Mouse (Mus musculus) midbrain, embryonic 14.5 days (tissue): ENCODE results near the gene Tulp3. TPM values are rescaled to one million over a fixed set of nuclear protein-coding genes. Genes with fewer than 3 reads are reported as not detected.

ENCODE experiments used
- ATAC-seq: fragments of 200-750 bp; cut with Nextera tagmentation; 2 replicates; pipeline ENCODE4 v1.8.0; 2017; ENCODE audit warnings: moderate number of reproducible peaks, moderate library complexity; ENCODE audit not compliant: low FRiP score, low TSS enrichment
- DNase-seq: peaks from one replicate; pipeline ENCODE4 v3.0.0-alpha.2; 2015
- H3K27ac ChIP-seq: fragments of 300-500 bp; sonication (generic); replicated peaks from 2 replicates; pipeline ENCODE4 v1.5.1; 2014; ENCODE audit warnings: mild to moderate bottlenecking, low read depth, low read length, moderate library complexity
- H3K27me3 ChIP-seq: fragments of 300-500 bp; sonication (generic); 2 replicates; pipeline ENCODE4 v1.6.1; 2014; ENCODE audit warnings: low read length, control low read depth, mixed read lengths; ENCODE audit not compliant: control insufficient read depth, insufficient read depth
- H3K36me3 ChIP-seq: fragments of 300-500 bp; sonication (generic); 2 replicates; pipeline ENCODE4 v1.6.1; 2014; ENCODE audit warnings: low read length, control low read depth; ENCODE audit not compliant: control insufficient read depth, insufficient read depth
- H3K4me1 ChIP-seq: fragments of 300-500 bp; sonication (generic); 2 replicates; pipeline ENCODE4 v1.6.1; 2014; ENCODE audit warnings: mild to moderate bottlenecking, antibody characterized with exemption, low read length, control low read depth; ENCODE audit not compliant: control insufficient read depth, insufficient read depth
- H3K4me2 ChIP-seq: fragments of 300-500 bp; sonication (generic); 2 replicates; pipeline ENCODE4 v1.6.1; 2014; ENCODE audit warnings: mild to moderate bottlenecking, low read length, moderate library complexity
- H3K4me3 ChIP-seq: fragments of 300-500 bp; sonication (generic); replicated peaks from 2 replicates; pipeline ENCODE4 v1.5.1; 2014; ENCODE audit warnings: low read depth, low read length
- H3K9ac ChIP-seq: fragments of 300-500 bp; sonication (generic); replicated peaks from 2 replicates; pipeline ENCODE4 v1.6.1; 2014; ENCODE audit warnings: mild to moderate bottlenecking, low read length, moderate library complexity
- H3K9me3 ChIP-seq: fragments of 300-500 bp; sonication (generic); 2 replicates; pipeline ENCODE4 v1.6.1; 2016; ENCODE audit warnings: low read length, control low read depth, mixed read lengths; ENCODE audit not compliant: control insufficient read depth
- WGBS: fragments of 180-500 bp; shearing (Covaris S2); extraction: QIAGEN DNeasy Blood & Tissue Kit; methylation state at CpG from one replicate; pipeline ENCODE4 v1.1.7; 2014; 5-methylcytosine and 5-hydroxymethylcytosine counted together
- polyA plus RNA-seq: library from polyadenylated mRNA; unstranded; fragments of >200 nt; fragmentation: Nextera tagmentation; extraction: Ambion mirVana; gene quantifications from 2 replicates; pipeline ENCODE4 v1.2.1, GENCODE M21; 2014

Gene Tulp3
- polyA plus RNA-seq, 1 experiment from 2014 or later = 13.8 TPM

DNA sequence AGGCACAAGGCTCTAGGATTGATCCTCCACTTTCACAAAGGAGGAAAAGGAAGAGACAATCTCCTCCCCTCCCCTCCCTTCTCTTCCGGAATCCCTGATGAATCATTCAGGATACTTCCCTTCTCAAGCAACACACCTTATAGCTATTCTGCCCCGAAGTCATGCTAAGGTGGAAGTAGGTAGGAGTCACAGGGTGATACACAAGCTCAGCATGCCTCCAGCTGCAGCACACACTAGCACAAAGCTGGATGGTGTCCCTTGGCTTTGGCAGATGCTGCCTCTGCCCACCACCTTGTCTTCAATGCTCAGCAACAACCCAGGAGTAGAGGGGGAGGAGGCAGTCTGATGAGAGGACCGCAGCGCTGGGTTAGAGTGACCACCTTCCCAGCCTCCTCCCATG lies 76.6 kb downstream of the Tulp3 start:
- no peaks in the 10 kb centered on the region for H3K9me3 ChIP-seq
- no peak overlapping the region for H3K4me2 ChIP-seq
- DNase-seq = no peak
- 88% methylated on average over 4 of the region's 4 CpGs for WGBS
- H3K27me3 ChIP-seq = no peaks in the 10 kb centered on the region
- ATAC-seq = no peak
- no peaks in the 10 kb centered on the region for H3K4me1 ChIP-seq
- H3K36me3 ChIP-seq = no peaks in the 10 kb centered on the region
- no peak overlapping the region for H3K9ac ChIP-seq
- no peak overlapping the region for H3K27ac ChIP-seq
- H3K4me3 ChIP-seq = no peak overlapping the region

DNA sequence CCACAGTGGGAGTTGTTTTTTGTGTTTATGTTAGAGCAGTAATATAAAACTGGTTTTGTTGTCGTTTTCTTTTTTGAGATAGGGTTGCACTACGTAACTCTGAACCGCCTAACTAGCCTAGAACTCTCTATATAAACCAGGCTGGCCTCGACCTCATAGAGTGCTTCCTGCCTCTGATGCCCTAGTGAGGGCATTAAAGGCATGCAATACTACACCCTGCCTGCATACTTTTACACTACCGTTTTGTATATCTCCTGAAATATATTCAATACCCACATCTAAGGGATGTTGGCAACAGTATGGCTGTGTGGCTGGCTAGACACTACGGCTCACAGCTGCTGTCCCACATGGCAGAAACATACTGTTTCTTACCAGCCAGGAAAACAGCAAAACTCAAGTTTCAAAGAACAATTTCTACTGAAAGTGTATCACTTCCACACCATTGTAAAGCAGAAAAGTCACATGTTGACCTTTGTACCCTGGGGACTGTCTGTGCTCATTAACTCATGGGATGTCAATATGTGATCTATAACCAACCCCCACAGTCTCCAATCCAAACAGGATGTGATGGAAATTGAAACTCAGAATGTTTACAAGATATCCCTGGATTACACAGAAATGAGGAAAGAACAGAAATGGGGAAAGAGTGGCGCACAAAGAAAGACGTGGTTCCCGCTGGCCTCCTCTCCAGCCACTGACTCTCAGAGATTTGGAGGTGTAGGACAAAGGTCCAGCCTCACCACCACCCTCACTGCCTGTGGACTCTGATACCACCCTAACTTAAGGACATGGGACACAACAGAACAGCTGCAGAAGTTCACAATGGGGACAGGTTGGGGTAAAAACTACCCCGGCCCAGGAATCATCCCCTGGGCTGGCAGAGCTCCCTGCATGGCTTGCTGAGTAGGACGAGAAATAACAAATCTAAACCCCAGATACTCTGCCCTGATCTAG lies 78.2 kb downstream of the Tulp3 start:
- no peaks in the 10 kb centered on the region for H3K9me3 ChIP-seq
- H3K4me3 ChIP-seq = no peak overlapping the region
- H3K36me3 ChIP-seq = no peaks in the 10 kb centered on the region
- DNase-seq = no peak
- 89% methylated on average over 11 of the region's 11 CpGs for WGBS
- H3K27ac ChIP-seq = no peak overlapping the region
- H3K4me2 ChIP-seq = no peak overlapping the region
- no peaks in the 10 kb centered on the region for H3K4me1 ChIP-seq
- no peak overlapping the region for H3K9ac ChIP-seq
- no peak for ATAC-seq
- no peaks in the 10 kb centered on the region for H3K27me3 ChIP-seq

DNA sequence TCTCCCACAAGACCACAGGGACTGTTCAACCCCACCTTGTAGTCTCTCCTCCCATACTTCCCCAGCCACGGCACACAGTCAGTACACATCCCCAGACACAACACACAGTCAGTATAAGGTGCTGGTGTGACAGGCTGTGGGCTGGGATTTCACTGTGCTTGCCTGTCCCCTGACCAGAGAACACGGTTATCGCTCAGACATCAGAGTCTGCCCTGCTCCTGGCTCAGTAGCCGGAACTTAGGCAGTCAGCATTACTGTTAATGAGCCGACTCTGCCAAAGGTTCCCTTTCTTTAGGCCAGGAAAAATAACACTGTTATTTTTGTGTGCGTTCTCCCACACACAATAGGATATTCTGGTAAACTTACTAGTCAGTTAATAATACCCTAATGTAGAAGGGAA lies 79.3 kb downstream of the Tulp3 start:
- H3K4me3 ChIP-seq = no peak overlapping the region
- no peak overlapping the region for H3K4me2 ChIP-seq
- H3K4me1 ChIP-seq = no peaks in the 10 kb centered on the region
- H3K9ac ChIP-seq = no peak overlapping the region
- H3K27me3 ChIP-seq = no peaks in the 10 kb centered on the region
- no peak for DNase-seq
- H3K27ac ChIP-seq = no peak overlapping the region
- H3K36me3 ChIP-seq = no peaks in the 10 kb centered on the region
- WGBS = 92% methylated on average over 6 of the region's 6 CpGs
- H3K9me3 ChIP-seq = no peaks in the 10 kb centered on the region
- ATAC-seq = no peak

DNA sequence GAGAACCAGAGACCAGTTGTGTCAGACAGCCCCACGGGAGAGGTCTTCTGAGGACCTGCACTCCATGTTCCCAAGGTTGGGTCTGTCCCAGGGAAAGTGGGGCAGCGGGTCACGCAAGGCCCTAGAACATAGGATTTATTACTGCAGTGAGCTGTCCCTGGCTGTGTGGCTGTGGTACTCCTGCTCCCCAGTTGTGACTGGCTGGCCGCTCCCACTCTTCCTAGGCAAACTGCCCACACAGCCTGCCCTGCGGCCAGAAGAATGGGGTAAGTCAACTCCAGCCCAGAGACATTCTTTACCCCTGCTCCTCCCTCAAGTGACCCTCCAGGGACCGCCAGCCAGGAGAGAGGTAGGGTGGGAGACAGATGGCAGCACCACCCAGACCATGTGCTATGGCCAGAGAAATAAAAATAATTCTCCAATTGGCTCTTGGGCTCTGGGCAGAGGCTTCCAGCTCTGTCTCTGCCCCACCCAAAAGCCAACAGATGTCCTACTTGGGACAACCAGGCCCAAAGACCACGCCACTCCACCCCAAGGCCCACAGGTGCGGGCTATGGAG lies 80.1 kb downstream of the Tulp3 start:
- no peaks in the 10 kb centered on the region for H3K9me3 ChIP-seq
- H3K4me3 ChIP-seq = no peak overlapping the region
- no peak overlapping the region for H3K4me2 ChIP-seq
- no peak for DNase-seq
- 92% methylated on average over 8 of the region's 8 CpGs for WGBS
- no peaks in the 10 kb centered on the region for H3K27me3 ChIP-seq
- H3K4me1 ChIP-seq = no peaks in the 10 kb centered on the region
- no peak overlapping the region for H3K9ac ChIP-seq
- no peak for ATAC-seq
- H3K27ac ChIP-seq = no peak overlapping the region
- H3K36me3 ChIP-seq = no peaks in the 10 kb centered on the region

- DNase-seq (no peak), ATAC-seq (no peak)
These were observed 82.1 kb downstream of the Tulp3 start for GRCm38 (mm10) chr6:128273507-128273906.

DNA sequence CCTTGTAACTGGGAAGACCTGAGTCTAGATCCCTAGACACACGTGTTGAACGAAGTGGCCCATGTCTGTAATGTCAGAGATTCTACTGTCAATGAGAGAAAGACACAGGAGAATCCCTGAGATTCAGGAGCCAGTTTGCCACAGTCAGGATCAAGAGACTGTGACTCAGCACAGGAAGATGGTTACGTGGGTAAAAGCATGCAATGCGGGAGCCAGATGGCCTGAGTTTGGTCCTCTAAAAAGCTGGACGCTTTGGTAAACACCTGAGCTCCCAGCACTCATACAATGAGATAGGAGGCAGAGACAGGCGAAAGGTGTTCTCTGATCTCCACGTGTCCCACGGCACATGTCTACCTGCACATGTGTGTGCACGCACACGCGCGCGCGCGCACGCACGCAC lies 82.9 kb downstream of the Tulp3 start:
- ATAC-seq (no peak), DNase-seq (no peak)
- H3K4me2 ChIP-seq = no peak overlapping the region
- WGBS = 95% methylated on average over 17 of the region's 17 CpGs
- H3K9me3 ChIP-seq = no peaks in the 10 kb centered on the region
- H3K27ac ChIP-seq = no peak overlapping the region
- no peaks in the 10 kb centered on the region for H3K36me3 ChIP-seq
- no peak overlapping the region for H3K4me3 ChIP-seq
- no peaks in the 10 kb centered on the region for H3K4me1 ChIP-seq
- no peak overlapping the region for H3K9ac ChIP-seq
- H3K27me3 ChIP-seq = no peaks in the 10 kb centered on the region

More at GRCm38 (mm10) chr6:128273507-128273906, 82.1 kb downstream of the Tulp3 start:
- no peaks in the 10 kb centered on the region for H3K36me3 ChIP-seq
- H3K4me1 ChIP-seq = no peaks in the 10 kb centered on the region
- H3K9ac ChIP-seq = no peak overlapping the region
- no peak overlapping the region for H3K27ac ChIP-seq
- H3K27me3 ChIP-seq = no peaks in the 10 kb centered on the region
- WGBS = 69% methylated on average over 1 of the region's 1 CpGs
- no peaks in the 10 kb centered on the region for H3K9me3 ChIP-seq
- H3K4me3 ChIP-seq = no peak overlapping the region
- no peak overlapping the region for H3K4me2 ChIP-seq

Other genes with a start within 250 kb of the Tulp3 start
- gene Tspan9, start 212.3 kb downstream of the Tulp3 start, polyA plus RNA-seq = 31.1 and 31.3 TPM in 2 replicates
- 0.19 and 0.55 TPM in 2 replicates for gene Tead4, start 55.0 kb downstream of the Tulp3 start, polyA plus RNA-seq
- 93.8 and 101 TPM in 2 replicates for gene Rhno1, start 7.1 kb upstream of the Tulp3 start, polyA plus RNA-seq
- gene Foxm1, start 7.1 kb upstream of the Tulp3 start, polyA plus RNA-seq = 5.5 and 9.8 TPM in 2 replicates
- 0.59 and 1.0 TPM in 2 replicates for gene Tex52, start 19.6 kb upstream of the Tulp3 start, polyA plus RNA-seq
- not detected in 2 replicates for gene Gm44596, start 19.7 kb upstream of the Tulp3 start, polyA plus RNA-seq
- 8.8 and 10.1 TPM in 2 replicates for gene Nrip2, start 43.4 kb upstream of the Tulp3 start, polyA plus RNA-seq
- 42.1 and 43.3 TPM in 2 replicates for gene Itfg2, start 69.1 kb upstream of the Tulp3 start, polyA plus RNA-seq
- 313 and 363 TPM in 2 replicates for gene Fkbp4, start 82.8 kb upstream of the Tulp3 start, polyA plus RNA-seq
- gene Pzp, start 170.9 kb upstream of the Tulp3 start, polyA plus RNA-seq = 0.20 and 0.21 TPM in 2 replicates
- gene A2ml1, start 225.8 kb upstream of the Tulp3 start, polyA plus RNA-seq = 0.43 and 1.00 TPM in 2 replicates